16 mouse cellular contexts compared by ENCODE assay signal in genomic region chr15:38603918-38604317, GRCm38 (mm10).
"Had no signal": no experiment of that assay in that cellular context is flagged by ENCODE, and none has a peak within 500 bp of the region (broad histone marks: within the 10 kb centered on the region; RNA-seq: fewer than 3 reads in every experiment).

No protein-coding gene starts in this region.

- H3K27ac ChIP-seq: liver, embryonic 15.5 days; lung, embryonic 15.5 days; midbrain, embryonic 12.5 days; neural tube, embryonic 12.5 days had no signal

- H3K4me3 ChIP-seq: liver, embryonic 15.5 days; lung, embryonic 15.5 days; megakaryocyte, embryonic 14.5 days; midbrain, embryonic 12.5 days; neural tube, embryonic 12.5 days had no signal

- DNase-seq: liver, postnatal 0 days; lung, adult 2 months; lung, postnatal 14 days; lung, postnatal 36 days; midbrain, embryonic 14.5 days; right cerebral cortex, postnatal 14 days; right cerebral cortex, postnatal 4 days; spleen, adult 18-20 months; thymus, adult 18-20 months; thymus, postnatal 14 days; thymus, postnatal 4 days had no signal
